Mouse (Mus musculus) liver, adult 2 months (tissue): Measurements from ENCODE around the gene Vav1.

ENCODE experiments used
- CTCF ChIP-seq: fragments of 200-500 bp; IDR thresholded peaks from 2 replicates; pipeline ENCODE4 v1.5.1; 2011; ENCODE audit warnings: low read depth, low read length, control low read depth
- POLR2A ChIP-seq: fragments of 200-500 bp; IDR thresholded peaks from 2 replicates; pipeline ENCODE4 v1.6.1; 2011; ENCODE audit warnings: low read length, control low read depth; ENCODE audit not compliant: insufficient read depth; ENCODE audit errors: extremely low read depth

DNA sequence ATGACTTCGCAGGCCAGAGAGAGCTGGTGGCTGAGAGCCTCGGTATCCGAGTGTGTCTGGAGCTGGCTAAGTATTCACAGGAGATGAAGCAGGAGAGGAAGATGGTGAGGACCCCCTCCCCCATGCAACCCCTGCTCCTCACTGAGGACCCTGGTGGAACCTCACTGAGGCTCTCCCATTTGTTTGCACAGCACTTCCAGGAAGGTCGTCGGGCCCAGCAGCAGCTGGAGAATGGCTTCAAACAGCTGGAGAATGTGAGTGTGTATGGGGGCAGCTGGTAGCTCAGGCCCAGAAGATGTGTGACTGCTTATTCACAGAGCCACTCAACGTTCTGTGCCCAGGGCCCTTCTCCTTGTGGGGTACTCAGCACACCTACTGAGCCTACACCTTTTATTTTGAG is 25.6 kb upstream of the Vav1 start:
- TF ChIP-seq CTCF: no peak
- TF ChIP-seq POLR2A: no peak
